8 mouse cellular contexts compared by ENCODE assay signal in the genomic region with DNA sequence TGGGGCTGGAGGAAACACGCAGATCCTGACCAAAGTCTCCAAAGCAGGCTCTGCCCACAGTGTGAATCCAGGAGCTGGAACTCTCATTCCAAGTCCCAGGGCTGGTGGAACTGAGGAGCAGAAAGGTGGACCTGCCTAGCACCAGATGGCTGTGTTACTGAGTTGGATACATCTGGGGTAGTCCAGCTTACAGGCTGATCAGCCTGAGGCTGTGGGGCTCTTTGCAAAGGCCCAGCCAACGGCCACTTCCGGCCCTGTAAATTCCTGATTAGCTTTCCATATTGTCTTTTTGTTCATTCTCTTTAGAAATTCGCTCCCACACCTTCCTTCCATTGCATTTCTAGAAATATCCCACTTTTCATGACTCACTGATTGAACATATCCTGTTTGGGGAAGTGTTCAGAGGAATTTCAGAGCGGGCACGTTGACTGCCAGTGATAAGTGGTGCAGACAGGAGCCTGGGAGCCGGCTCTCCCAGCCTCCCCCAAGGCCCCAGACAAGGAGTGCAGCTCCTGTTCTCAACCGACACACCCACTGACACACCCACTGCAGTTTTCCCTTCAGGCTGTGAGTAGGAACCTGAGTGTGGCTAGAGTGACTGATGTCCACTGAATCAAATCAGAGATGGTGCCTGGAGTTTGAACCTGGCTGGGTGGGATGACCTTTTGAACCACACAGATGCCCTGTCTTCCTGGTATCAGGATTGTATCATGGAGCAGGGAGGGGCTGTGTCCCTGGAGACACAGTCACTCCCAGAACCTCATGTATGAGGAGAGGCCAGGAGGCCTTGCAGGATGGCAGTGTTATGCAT.
DNase-seq lines count a peak whose midpoint lies in the region; ATAC-seq and TF ChIP-seq lines count a peak whose summit lies in the region.

No protein-coding gene starts in this region.

- peaks cover 65% of the 10 kb centered on the region for H3K4me1 ChIP-seq in limb, embryonic 12.5 days (replicated peaks)
- peaks cover 73% of the 10 kb centered on the region for H3K4me1 ChIP-seq in limb, embryonic 10.5 days
- H3K4me1 ChIP-seq in brown adipose tissue, adult 24 weeks (ENCODE audit: control insufficient read depth, insufficient read depth, insufficient read length, low read length) = peaks cover 62% of the 10 kb centered on the region
- peaks cover 98% of the 10 kb centered on the region for H3K4me1 ChIP-seq in heart, embryonic 13.5 days
- H3K4me1 ChIP-seq in limb, embryonic 14.5 days (ENCODE audit: control insufficient read depth, insufficient read depth, low read length) = peaks cover 34% of the 10 kb centered on the region

- no peak for DNase-seq in limb, embryonic 10.5 days (ENCODE audit: low spot score)
- no peak for DNase-seq in limb, embryonic 14.5 days (ENCODE audit: low spot score)
- DNase-seq in yolk sac, embryonic 10.5 days (ENCODE audit: low spot score) = peak; percentile 33
- DNase-seq in gastrocnemius, adult 8-10 months (ENCODE audit: low spot score in 2 of 2) = no peak
- no peak for DNase-seq in frontal cortex, postnatal 14 days (ENCODE audit: low spot score in 2 of 2)

- H3K36me3 ChIP-seq in limb, embryonic 12.5 days = no peaks in the 10 kb centered on the region
- H3K36me3 ChIP-seq in limb, embryonic 10.5 days = 0 out of 2 replicates have a peak, but pooled peaks cover 3% of the 10 kb centered on the region
- no peaks in the 10 kb centered on the region for H3K36me3 ChIP-seq in heart, embryonic 13.5 days
- no peaks in the 10 kb centered on the region for H3K36me3 ChIP-seq in limb, embryonic 14.5 days (ENCODE audit: control insufficient read depth, insufficient read depth, low read length)

- WGBS in limb, embryonic 12.5 days = 40% methylated on average over 8 of the region's 8 CpGs
- 52% methylated on average over 8 of the region's 8 CpGs for WGBS in limb, embryonic 10.5 days
- 24% methylated on average over 8 of the region's 8 CpGs for WGBS in heart, embryonic 13.5 days
- WGBS in limb, embryonic 14.5 days = 35% methylated on average over 8 of the region's 8 CpGs

- peak overlapping the region; percentile 30; the same call in 1 of the 2 replicates for H3K27ac ChIP-seq in limb, embryonic 12.5 days
- H3K27ac ChIP-seq in limb, embryonic 10.5 days = no peak overlapping the region; the same call in 1 of the 2 replicates
- peak overlapping the region; percentile 86 for H3K27ac ChIP-seq in brown adipose tissue, adult 24 weeks (replicated peaks; ENCODE audit: low read depth, low read length)
- peak overlapping the region; percentile 87 for H3K27ac ChIP-seq in heart, embryonic 13.5 days (replicated peaks)
- H3K27ac ChIP-seq in limb, embryonic 14.5 days (replicated peaks; ENCODE audit: low read depth, low read length) = 0 out of 2 replicates have a peak overlapping the region, but pooled peaks have one; percentile 8

- no peaks in the 10 kb centered on the region for H3K9me3 ChIP-seq in limb, embryonic 12.5 days
- no peaks in the 10 kb centered on the region for H3K9me3 ChIP-seq in limb, embryonic 10.5 days (replicated peaks)
- no peaks in the 10 kb centered on the region for H3K9me3 ChIP-seq in heart, embryonic 13.5 days
- H3K9me3 ChIP-seq in limb, embryonic 14.5 days (ENCODE audit: control insufficient read depth, low read length) = no peaks in the 10 kb centered on the region

- no peaks in the 10 kb centered on the region for H3K27me3 ChIP-seq in limb, embryonic 12.5 days
- no peaks in the 10 kb centered on the region for H3K27me3 ChIP-seq in limb, embryonic 10.5 days (ENCODE audit: low read depth, poor library complexity, severe bottlenecking)
- no peaks in the 10 kb centered on the region for H3K27me3 ChIP-seq in heart, embryonic 13.5 days (replicated peaks)
- no peaks in the 10 kb centered on the region for H3K27me3 ChIP-seq in limb, embryonic 14.5 days (ENCODE audit: control insufficient read depth, insufficient read depth, low read length)

- H3K4me2 ChIP-seq in limb, embryonic 12.5 days = no peak overlapping the region
- peak overlapping the region; percentile 24 for H3K4me2 ChIP-seq in heart, embryonic 13.5 days
- H3K4me2 ChIP-seq in limb, embryonic 14.5 days (replicated peaks; ENCODE audit: low read depth, low read length, severe bottlenecking) = no peak overlapping the region

- ATAC-seq in limb, embryonic 12.5 days (ENCODE audit: insufficient number of reproducible peaks, insufficient read depth, low FRiP score, low TSS enrichment, low read depth) = no peak
- no peak for ATAC-seq in heart, embryonic 13.5 days (ENCODE audit: extremely low read depth, insufficient number of reproducible peaks, low FRiP score, low TSS enrichment)
- no peak for ATAC-seq in limb, embryonic 14.5 days (ENCODE audit: low FRiP score, low read depth)

- no peak overlapping the region for H3K9ac ChIP-seq in limb, embryonic 12.5 days (replicated peaks)
- H3K9ac ChIP-seq in heart, embryonic 13.5 days = peak overlapping the region; percentile 47
- H3K9ac ChIP-seq in limb, embryonic 14.5 days (ENCODE audit: low read depth, low read length, severe bottlenecking) = no peak overlapping the region

- no peak overlapping the region for H3K4me3 ChIP-seq in limb, embryonic 12.5 days (replicated peaks)
- H3K4me3 ChIP-seq in limb, embryonic 10.5 days = no peak overlapping the region
- no peak overlapping the region for H3K4me3 ChIP-seq in brown adipose tissue, adult 24 weeks (ENCODE audit: insufficient read depth, low read depth, low read length)
- H3K4me3 ChIP-seq in heart, embryonic 13.5 days = no peak overlapping the region
- no peak overlapping the region for H3K4me3 ChIP-seq in limb, embryonic 14.5 days (replicated peaks; ENCODE audit: low read length)

- TF ChIP-seq POLR2A in limb, embryonic 14.5 days (IDR thresholded peaks at IDR 0.05; ENCODE audit: borderline replicate concordance, extremely low read depth, insufficient read depth, insufficient read length) = no peak
